Mouse (Mus musculus) heart, embryonic 14.5 days (tissue): Measurements from ENCODE around the gene Nptx1. TPM values are rescaled to one million over a fixed set of nuclear protein-coding genes. Genes with fewer than 3 reads are reported as not detected.

Source experiments
- ATAC-seq: fragments of 200-750 bp; cut with Nextera tagmentation; 2 replicates; pipeline ENCODE4 v1.8.0; 2017; ENCODE audit warnings: low read depth, moderate TSS enrichment; ENCODE audit not compliant: insufficient number of reproducible peaks, insufficient read depth, low FRiP score
- H3K27ac ChIP-seq, 2 experiments: fragments of 200-500 bp in 1 of 2; fragments of 300-500 bp in 1 of 2; sonication (generic) in 1 of 2; replicated peaks in 1 of 2; 2 replicates each; pipeline ENCODE4 v1.5.1; 2012 to 2014; ENCODE audit warnings: low read depth in 2 of 2, low read length in 2 of 2, control low read depth in 1 of 2, mild to moderate bottlenecking in 1 of 2, mixed read lengths in 1 of 2; ENCODE audit not compliant: control insufficient read depth in 1 of 2, insufficient read depth in 1 of 2
- H3K27me3 ChIP-seq: fragments of 300-500 bp; sonication (generic); 2 replicates; pipeline ENCODE4 v1.6.1; 2014; ENCODE audit warnings: mild to moderate bottlenecking, low read length, control low read depth; ENCODE audit not compliant: control insufficient read depth, insufficient read depth
- H3K36me3 ChIP-seq: fragments of 300-500 bp; sonication (generic); 2 replicates; pipeline ENCODE4 v1.6.1; 2014; ENCODE audit warnings: mild to moderate bottlenecking, control low read depth, low read length, mixed read lengths; ENCODE audit not compliant: control insufficient read depth, insufficient read depth
- H3K4me1 ChIP-seq, 2 experiments: fragments of 200-500 bp in 1 of 2; fragments of 300-500 bp in 1 of 2; sonication (generic) in 1 of 2; 2 replicates each; pipeline ENCODE4 v1.6.1; 2012 to 2014; ENCODE audit warnings: low read length in 2 of 2, control low read depth in 1 of 2, mixed read lengths in 1 of 2; ENCODE audit not compliant: control insufficient read depth in 2 of 2, insufficient read depth in 2 of 2
- H3K4me2 ChIP-seq: fragments of 300-500 bp; sonication (generic); 2 replicates; pipeline ENCODE4 v1.6.1; 2014; ENCODE audit warnings: mild to moderate bottlenecking, low read length
- H3K4me3 ChIP-seq, 2 experiments: fragments of 200-500 bp in 1 of 2; fragments of 300-500 bp in 1 of 2; sonication (generic) in 1 of 2; 2 replicates each; pipeline ENCODE4 v1.5.1; 2012 to 2014; ENCODE audit warnings: low read length in 2 of 2, mild to moderate bottlenecking in 2 of 2, control low read depth in 1 of 2, low read depth in 1 of 2, moderate library complexity in 1 of 2; ENCODE audit not compliant: control insufficient read depth in 1 of 2, insufficient read depth in 1 of 2
- H3K9ac ChIP-seq: fragments of 300-500 bp; sonication (generic); 2 replicates; pipeline ENCODE4 v1.6.1; 2014; ENCODE audit warnings: mild to moderate bottlenecking, low read length
- H3K9me3 ChIP-seq: fragments of 300-500 bp; sonication (generic); 2 replicates; pipeline ENCODE4 v1.6.1; 2016; ENCODE audit warnings: low read length, control low read depth; ENCODE audit not compliant: control insufficient read depth
- WGBS: fragments of 180-500 bp; shearing (Covaris S2); extraction: QIAGEN DNeasy Blood & Tissue Kit; methylation state at CpG from one replicate; pipeline ENCODE4 v1.1.7; 2014; 5-methylcytosine and 5-hydroxymethylcytosine counted together
- polyA plus RNA-seq: library from polyadenylated mRNA; unstranded; fragments of >200 nt; fragmentation: Nextera tagmentation; extraction: Ambion mirVana; gene quantifications from 2 replicates; pipeline ENCODE4 v1.2.1, GENCODE M21; 2014

Gene Nptx1
- polyA plus RNA-seq, 1 experiment from 2014 or later, result 0.81 TPM

DNA sequence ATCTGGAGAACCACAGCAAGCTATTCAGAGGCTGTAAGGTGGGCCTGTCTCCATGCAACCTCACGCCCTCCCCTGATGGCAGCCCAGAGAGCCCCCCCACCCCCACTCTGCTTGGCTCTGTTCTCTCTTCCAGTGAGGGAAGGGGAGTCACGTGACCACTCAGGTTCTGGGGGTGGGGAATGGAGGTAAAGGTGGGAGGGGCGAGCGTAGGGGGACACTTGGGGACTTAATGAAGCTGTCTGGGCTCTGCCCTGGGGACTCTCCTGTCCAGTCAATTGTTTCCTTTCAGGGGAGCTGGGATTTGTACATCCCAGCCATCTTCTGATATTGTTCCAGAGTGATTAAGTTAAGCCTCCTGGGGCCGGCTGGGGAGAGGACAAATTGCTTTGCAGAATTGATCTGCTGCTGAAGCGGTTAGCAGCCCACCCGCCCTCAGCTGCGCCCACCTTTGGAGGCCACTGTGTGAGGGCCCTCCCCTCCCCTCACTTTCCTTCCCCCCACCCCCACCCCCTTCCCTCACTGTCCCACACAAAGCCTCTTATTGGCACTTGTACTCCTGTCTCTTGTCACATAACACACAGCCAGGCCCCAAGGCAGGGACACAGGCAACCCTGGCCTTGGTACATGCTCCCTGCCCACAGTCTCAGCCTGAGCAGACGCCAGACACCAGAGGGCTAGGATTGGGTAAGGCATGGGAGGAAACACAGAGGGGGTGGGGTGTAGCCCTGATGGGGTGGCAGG, 11.5 kb upstream of the Nptx1 start:
- H3K4me2 ChIP-seq, result peak overlapping the region; percentile 18; the same call in 1 of the 2 replicates
- H3K27me3 ChIP-seq, result peaks cover 17% of the 10 kb centered on the region
- no peak overlapping the region for H3K9ac ChIP-seq
- 0 out of 4 replicates have a peak overlapping the region, but pooled peaks of 1 of the 2 experiments have one; percentile 14 for H3K27ac ChIP-seq
- H3K4me1 ChIP-seq, result peaks cover 12 to 13% of the 10 kb centered on the region in 2 experiments; a peak in 3 of 4 replicates
- H3K9me3 ChIP-seq, result no peaks in the 10 kb centered on the region
- 13% methylated on average over 8 of the region's 9 CpGs for WGBS
- peak; percentile 10; the same call in 1 of the 2 replicates for ATAC-seq
- H3K4me3 ChIP-seq, result no peak overlapping the region
- H3K36me3 ChIP-seq, result no peaks in the 10 kb centered on the region

DNA sequence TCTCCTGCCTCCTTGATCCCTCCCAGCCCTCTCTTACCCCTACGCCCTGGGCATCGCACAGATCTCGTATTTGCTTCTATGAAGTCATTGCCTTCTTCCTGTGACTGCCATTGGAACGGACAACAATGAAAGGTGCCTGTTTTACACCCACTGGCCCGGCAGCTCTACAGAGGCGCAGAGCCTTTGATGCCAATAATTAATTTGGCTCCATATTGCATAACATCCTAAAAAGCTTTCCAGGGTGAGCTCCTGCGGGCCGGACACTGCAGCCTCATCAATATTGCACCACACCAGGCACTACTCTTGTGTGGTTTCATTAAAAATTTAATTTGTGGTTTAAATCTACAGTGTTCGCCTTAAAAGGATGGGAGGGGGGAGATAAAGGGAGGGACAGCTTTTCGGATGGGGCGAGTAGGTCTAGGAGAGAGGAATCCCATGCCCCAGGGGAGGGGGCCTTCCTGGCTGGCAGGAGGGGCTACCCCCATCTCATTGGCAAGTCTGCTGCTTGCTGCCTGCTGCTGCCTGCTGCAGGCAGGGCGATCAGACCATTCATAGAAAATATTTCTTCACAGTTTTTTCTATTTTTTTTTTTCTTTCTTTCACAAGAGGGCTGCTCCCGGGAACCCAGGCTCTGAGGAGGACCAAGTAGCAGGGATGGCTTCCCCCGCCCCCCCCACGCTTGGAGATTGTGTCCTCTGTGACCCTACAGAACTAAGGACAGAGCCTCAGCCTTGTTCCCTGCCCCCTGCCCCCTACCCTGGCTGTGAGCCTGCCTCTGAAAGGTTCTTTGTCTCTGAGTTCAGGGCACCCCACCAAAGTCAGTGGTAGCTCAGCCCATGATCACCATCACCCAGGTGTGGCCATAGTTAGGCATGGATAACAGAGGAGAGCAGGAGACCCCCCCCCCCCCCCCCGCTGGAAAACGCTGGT, 10.7 kb upstream of the Nptx1 start:
- ATAC-seq, result no peak
- Histone ChIP-seq H3K4me1 (peaks cover 12 to 13% of the 10 kb centered on the region in 2 experiments; a peak in 3 of 4 replicates), H3K9ac (no peak overlapping the region), H3K36me3 (no peaks in the 10 kb centered on the region), H3K4me2 (no peak overlapping the region), H3K4me3 (no peak overlapping the region), H3K27ac (no peak overlapping the region), H3K9me3 (no peaks in the 10 kb centered on the region), H3K27me3 (peaks cover 20% of the 10 kb centered on the region)
- 49% methylated on average over 15 of the region's 17 CpGs for WGBS

DNA sequence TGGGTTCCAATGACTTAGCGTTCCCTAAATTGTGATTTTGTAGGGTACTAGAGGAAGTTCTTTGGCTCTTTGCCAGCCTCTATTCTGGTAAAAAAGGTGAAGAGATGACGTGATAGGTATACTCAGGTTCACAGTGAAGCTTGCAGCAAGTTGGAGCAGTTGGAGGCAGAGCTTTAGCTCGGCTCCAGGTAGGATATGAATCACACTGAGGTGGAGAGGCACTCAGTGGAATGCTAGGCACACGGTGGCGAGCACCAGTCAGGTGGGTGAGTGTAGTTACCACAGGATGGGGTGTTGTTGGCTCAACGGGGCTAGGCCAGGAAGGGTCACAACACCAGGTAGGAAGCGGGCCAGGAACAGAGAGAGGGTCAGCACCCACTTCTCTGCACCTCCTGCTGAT, 7.6 kb upstream of the Nptx1 start:
- H3K27me3 ChIP-seq, result peaks cover 35% of the 10 kb centered on the region
- no peak overlapping the region for H3K4me3 ChIP-seq
- no peak overlapping the region for H3K4me2 ChIP-seq
- no peak overlapping the region for H3K9ac ChIP-seq
- no peak overlapping the region for H3K27ac ChIP-seq
- H3K9me3 ChIP-seq, result no peaks in the 10 kb centered on the region
- H3K4me1 ChIP-seq, result peaks cover 10 to 13% of the 10 kb centered on the region in 2 experiments; a peak in 3 of 4 replicates
- 71% methylated on average over 7 of the region's 7 CpGs for WGBS
- no peaks in the 10 kb centered on the region for H3K36me3 ChIP-seq
- no peak for ATAC-seq

DNA sequence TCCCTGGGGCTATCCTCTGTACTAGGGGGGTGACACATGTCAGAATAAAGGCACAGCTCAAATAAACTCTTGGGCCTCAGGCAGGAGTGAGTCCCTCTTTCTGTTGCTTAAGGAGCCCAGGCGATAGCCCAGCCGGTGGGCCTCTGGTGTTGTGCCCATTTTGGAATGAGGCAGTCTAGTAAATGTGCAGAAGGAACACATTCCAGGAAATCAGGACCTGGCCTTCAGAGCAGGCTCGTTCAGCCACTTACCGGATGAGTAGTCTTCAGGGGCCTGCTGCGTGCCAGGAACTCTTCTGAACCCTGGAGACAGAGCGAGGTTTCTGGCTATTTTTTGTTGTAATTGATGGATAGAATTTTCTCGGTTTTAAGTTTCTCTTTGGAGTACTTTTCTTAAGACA, 7.2 kb upstream of the Nptx1 start:
- H3K4me3 ChIP-seq, result no peak overlapping the region
- H3K4me2 ChIP-seq, result no peak overlapping the region
- peaks cover 39% of the 10 kb centered on the region for H3K27me3 ChIP-seq
- WGBS, result 72% methylated on average over 7 of the region's 7 CpGs
- H3K9me3 ChIP-seq, result no peaks in the 10 kb centered on the region
- H3K36me3 ChIP-seq, result no peaks in the 10 kb centered on the region
- peaks cover 10 to 12% of the 10 kb centered on the region in 2 experiments; a peak in 3 of 4 replicates for H3K4me1 ChIP-seq
- H3K27ac ChIP-seq, result no peak overlapping the region
- H3K9ac ChIP-seq, result no peak overlapping the region
- no peak for ATAC-seq

DNA sequence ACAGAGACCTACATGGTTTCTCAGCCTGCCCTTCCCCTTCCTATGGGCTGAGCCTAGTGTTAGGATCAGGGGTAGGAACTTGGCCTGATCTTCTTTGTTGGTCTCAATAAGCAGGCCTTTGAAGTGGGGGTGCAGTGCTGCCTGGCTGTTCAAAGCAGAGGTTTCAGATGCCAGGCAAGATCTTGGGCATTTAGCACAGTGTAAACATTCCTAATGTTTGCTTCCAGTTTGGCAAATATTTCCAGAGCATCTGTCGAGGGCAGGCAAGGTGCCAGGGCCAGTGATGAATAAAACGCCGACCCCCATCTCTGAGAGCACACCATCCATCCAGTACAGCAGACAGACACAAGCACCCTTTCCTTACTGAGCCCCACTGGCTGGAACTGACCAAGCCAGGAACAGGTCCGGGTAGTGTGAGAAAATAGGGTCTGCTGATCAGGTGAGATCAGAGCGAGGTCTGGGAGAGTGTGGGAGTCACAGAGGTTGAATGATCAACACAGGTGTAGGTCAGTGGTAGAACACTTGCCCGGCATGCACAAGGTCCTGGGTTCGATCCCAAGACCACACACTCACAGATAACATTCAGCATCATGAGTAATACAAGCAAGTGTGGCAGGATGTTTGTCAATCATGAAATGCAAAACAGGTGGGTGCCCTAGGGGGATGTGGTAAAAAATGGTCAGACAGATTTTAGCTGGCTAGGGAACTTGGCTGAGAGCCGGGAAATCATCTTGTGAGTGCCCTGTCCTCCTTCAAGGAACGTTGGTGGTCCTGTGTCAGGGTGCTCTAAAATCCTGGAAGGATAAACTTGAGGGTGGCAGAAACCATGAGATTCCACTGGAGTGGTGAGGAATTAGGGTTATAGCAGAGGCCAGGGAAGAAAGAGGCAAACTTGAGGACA, 5.6 kb upstream of the Nptx1 start:
- Histone ChIP-seq H3K9me3 (no peaks in the 10 kb centered on the region), H3K27me3 (peaks cover 55% of the 10 kb centered on the region), H3K36me3 (no peaks in the 10 kb centered on the region), H3K4me3 (no peak overlapping the region), H3K27ac (0 out of 4 replicates have a peak overlapping the region, but pooled peaks of 1 of the 2 experiments have one; percentile 17), H3K9ac (no peak overlapping the region), H3K4me1 (peaks cover 8 to 15% of the 10 kb centered on the region in 2 experiments; a peak in 3 of 4 replicates), H3K4me2 (no peak overlapping the region)
- 68% methylated on average over 9 of the region's 9 CpGs for WGBS
- no peak for ATAC-seq

DNA sequence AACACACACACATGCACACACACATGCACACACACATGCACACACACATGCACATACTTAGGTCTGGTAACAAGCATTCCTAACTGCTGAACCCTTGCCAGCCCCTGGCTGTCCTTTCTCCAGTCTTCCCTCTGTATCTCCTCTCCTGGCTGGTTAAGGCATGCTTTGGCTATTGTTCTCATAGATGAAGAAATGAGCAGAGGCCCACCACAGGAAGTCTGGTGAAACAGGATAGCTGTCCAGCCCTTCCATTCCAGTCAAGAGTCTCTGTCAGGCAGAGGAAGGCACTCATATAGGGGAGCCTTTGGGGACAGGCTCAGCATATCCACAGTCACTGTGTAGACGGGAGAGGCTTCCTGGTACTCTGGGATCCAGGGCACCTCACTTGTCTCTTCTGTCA, 4.7 kb upstream of the Nptx1 start:
- 27% methylated on average over 1 of the region's 1 CpGs for WGBS
- H3K9me3 ChIP-seq, result no peaks in the 10 kb centered on the region
- H3K27ac ChIP-seq, result peak overlapping the region in 1 of 2 experiments; percentile 17; a peak in 1 of 4 replicates
- H3K36me3 ChIP-seq, result no peaks in the 10 kb centered on the region
- H3K9ac ChIP-seq, result no peak overlapping the region
- peaks cover 64% of the 10 kb centered on the region for H3K27me3 ChIP-seq
- no peak; the same call in 1 of the 2 replicates for ATAC-seq
- no peak overlapping the region for H3K4me2 ChIP-seq
- no peak overlapping the region for H3K4me3 ChIP-seq
- peaks cover 12 to 23% of the 10 kb centered on the region in 2 experiments; a peak in 3 of 4 replicates for H3K4me1 ChIP-seq

DNA sequence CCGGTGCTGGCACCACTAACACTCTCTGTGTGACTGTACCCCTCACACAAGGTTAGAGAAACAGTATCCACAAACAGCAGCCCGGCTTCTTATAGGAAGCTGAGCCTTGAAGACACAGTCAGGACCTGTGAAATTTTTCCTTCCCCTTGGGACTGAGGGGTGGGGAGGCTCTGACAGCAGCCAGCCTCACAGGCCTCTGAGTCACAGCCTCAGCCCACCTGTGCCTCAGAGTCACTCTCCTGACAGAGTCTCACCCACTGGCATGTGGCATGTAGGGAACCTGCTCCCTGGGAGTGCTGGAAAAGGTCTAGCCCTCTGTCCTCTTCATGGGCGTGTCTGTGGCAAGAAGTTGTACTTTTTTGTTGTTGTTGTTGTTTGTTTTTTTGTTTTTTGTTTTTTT, 3.9 kb upstream of the Nptx1 start:
- WGBS, result 41% methylated on average over 3 of the region's 3 CpGs
- peaks cover 14 to 32% of the 10 kb centered on the region in 2 experiments; a peak in 3 of 4 replicates for H3K4me1 ChIP-seq
- no peaks in the 10 kb centered on the region for H3K9me3 ChIP-seq
- H3K27me3 ChIP-seq, result peaks cover 70% of the 10 kb centered on the region
- no peaks in the 10 kb centered on the region for H3K36me3 ChIP-seq
- no peak for ATAC-seq
- no peak overlapping the region for H3K4me2 ChIP-seq
- no peak overlapping the region for H3K4me3 ChIP-seq
- H3K27ac ChIP-seq, result no peak overlapping the region
- no peak overlapping the region for H3K9ac ChIP-seq
